Mouse (Mus musculus) liver, adult (tissue): ENCODE measurements around the gene Dbh.
A peak's percentile ranks its signal among the peaks of the same experiment; 100 is the strongest.

Source experiments
- GATA4 ChIP-seq: IDR thresholded peaks from 2 replicates; pipeline ENCODE4 v1.6.1; 2014; ENCODE audit warnings: mild to moderate bottlenecking, low read length; ENCODE audit not compliant: insufficient replicate concordance

Gene Dbh

DNA sequence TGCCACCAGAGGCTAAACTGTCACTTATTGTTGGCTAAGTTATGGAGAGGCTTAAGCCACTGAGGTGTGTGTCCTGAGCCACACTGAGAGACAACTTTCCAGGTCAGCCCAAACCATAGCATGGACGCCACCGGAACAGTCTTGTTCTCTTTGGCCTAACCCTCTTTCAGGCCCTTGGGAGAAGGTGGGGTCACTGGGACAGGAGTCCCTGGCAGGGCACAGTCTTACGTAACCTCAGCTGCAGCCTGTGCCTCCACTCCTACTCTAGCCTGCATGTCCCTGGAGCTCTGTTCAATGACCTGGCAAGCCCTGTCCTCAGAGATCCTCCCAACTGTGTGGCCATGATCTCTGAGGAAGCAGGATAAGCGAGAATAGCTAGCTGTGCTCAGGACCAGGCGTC lies 42.1 kb downstream of the Dbh start:
- no peak for TF ChIP-seq GATA4

DNA sequence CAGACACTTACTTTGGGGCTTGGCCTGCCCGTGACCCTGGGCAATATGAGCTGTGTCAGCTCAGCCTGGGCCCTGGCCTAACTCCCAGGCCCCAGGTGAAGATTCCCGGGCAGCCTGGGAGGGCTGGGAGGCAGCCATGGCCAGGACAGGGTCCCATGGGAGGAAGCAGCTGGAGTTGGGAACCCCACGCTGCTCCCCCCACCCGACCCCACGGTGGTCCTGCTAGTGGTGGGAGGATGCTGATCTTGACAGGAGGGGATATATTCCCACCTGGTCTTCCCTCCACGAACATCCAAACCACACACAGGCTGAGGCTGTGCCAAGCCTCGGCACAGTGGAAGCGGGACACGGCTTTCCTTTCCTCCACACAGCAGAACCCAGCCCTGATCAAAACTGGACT lies 44.3 kb downstream of the Dbh start:
- TF ChIP-seq GATA4 = no peak

DNA sequence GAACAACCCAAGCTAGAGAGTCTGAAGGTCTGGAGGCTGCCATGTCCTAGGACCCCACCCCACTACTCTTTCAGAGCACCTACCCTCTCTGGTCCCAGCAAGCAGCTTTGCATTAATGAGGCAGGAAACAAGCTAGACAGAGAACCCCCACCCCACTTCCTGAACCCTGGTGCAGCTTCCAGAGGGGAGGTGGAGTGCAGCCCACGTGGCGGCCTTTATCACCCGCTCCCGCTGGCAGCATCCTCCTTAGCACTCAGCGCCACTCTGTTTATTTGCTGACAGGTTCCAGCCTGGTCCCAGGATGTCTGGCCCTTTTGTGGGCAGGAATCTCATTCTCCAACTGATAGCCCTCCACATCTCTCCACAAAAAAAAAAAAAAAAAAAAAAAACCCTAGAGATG lies 44.8 kb downstream of the Dbh start:
- TF ChIP-seq GATA4 = no peak; the same call in 1 of the 2 replicates

DNA sequence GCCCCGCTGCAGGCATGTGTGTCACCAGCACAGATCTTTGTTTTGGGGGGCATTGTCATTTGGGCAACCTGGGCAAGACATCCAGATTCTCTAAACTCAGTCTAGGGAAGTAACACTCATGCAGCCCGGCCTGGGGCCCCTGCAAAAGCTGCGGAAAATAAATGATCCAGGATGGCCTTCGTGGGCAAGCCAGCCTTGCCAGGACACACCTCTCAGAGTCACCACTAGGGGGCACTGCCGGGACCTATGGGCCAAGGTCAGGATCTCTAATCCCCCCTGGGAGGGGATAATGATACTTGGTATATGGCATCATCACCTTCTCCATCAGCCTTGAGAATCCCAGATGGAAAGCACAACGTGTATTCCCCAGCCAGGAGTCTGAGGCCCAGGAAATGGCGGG lies 45.2 kb downstream of the Dbh start:
- TF ChIP-seq GATA4 = no peak

DNA sequence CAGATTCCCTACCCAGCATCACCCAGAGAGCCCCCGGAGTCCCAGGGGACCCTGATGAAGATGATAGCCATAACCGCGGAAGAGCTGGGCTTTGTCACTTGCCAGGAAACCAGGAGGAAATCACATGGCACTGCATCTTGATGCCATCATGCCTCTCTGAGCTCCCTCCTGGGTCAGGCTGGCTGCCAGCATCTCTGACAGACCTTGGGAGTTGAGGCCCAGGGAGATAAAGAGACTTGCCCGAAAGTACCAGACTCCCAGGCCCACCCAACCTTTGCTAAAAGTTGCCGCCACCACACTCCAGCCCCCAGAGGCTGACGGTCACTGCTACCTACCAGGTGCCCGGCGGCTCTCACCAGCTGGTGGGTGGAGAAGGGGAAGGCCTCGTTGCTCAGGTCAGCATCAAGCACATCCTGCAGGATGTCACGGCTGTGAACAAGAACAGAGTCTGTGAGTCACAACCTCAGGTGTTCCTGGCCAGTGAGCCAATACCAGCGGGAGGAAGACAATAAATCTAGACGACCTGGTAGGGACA lies 45.7 kb downstream of the Dbh start:
- no peak for TF ChIP-seq GATA4

DNA sequence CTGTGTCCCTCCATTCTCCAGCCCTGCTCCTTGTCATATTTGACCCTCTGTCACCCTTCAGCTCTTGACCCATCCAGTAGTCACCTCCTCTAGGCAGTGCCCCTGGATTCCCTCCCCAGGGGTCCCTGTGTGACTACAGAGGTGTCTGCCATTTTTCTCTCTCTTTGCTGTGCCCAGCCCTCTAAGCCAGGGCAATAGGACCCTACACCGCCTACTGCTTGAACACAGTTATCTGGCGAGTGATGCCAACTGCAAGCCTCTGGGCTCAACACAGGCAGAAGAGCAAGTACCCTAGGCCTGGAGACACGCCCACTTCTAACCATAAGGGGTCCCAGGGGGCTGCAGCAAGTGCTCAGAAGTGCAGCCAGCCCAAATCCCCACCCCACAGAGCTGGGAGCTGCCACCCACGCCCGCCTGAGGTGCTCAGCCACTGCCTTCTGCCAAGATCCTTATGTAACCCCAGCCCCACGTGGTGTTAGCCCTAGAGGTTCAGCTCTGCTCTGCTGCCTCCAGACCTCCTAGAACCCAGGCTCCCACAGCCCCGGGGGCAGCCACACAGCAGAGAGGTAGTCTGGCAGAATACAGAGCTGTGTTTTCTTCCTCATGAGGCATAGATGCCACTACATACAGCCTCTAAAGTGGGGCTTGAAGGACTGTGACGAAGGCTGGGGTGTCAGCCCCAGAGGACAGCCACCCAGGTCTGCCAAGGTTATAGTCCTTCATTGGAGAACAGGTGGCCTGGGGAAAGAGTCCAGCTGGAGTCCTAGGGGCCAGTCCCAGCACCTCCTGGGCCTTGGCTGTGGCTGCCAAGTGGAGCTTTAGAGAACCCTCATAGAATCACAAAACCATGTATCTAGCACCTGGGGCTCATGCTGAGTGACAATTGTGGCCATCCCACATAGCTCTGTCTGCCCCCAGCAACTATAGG lies 47.2 kb downstream of the Dbh start:
- TF ChIP-seq GATA4 = no peak

DNA sequence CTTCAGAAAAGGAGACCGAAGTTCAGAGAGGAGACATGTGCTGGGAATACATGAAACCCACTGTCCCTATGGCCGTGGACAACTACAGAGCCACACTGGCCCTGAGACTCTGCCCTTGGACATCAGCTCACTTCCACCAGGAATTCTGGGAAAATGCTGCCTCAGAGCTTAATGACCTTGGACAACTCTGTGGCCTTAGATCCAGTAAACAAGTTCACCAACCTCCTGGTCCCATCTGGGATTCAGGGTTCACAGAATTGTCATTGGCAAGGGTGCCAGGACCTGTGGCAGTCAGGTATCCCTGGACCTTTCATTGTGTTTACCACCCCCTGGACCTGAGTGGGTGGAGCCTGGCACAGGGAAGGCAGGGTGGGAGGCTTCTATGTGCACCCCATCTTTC lies 50.5 kb downstream of the Dbh start:
- no peak for TF ChIP-seq GATA4

DNA sequence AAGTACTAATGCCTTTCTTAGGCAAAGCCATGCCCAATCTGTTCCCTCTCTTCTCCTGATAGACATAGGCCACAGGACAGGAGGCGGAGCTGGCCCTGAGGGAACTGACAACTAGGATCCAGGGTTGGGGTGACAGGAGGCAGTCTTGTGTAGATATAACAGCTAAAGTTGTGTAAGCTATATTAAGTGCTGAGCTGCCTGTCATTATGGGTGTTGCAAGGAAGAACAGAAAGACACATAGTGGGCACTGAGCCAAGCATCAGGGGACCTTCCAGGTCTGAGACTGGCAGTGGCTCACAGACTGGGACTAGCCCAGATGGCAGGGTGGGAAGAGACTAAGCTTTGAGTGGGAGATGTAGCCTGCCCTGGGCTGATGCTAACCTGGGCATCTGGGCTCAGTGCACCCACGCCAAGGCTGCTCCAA lies 53.1 kb downstream of the Dbh start:
- no peak for TF ChIP-seq GATA4

DNA sequence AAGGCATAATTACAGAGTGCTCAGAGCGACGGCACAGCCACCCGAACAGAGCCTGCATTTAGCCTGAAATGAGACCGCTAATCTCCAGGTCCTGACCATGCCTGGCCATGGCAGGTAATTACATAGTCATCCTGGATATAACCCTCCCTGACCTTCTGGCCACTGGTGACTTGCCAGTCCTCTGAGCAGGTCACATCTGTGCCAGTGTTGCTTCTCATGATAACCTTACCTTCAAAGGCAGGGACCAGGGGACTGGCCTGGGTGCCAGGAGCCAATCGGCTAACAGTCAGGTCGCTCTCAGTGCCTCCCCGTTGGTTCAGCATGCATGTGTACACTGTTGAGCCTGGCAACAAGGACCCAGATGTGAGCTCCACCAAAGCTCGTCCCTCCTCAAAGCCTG lies 53.5 kb downstream of the Dbh start:
- TF ChIP-seq GATA4 = peak; percentile 56; the same call in 1 of the 2 replicates

DNA sequence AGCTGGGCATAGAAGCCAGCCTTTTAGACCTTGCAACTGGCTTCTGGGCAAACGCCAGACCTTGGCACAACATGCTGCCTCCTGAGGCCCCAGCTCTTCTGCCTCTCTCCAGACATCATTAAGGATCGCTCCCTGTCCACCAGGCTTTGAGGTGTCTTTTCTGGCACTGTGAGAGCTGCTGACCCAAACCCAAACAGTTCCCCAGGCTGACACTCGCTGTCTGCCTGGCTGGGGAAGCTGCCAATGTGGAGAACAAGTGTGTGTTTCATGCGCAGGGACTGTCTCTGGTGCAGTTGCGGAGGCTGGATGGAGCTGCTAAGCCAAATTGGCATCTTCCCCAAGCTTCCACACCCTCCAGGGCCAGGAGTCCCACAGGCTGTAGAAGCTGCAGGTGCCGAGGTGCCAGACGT lies 58.0 kb downstream of the Dbh start:
- TF ChIP-seq GATA4 = no peak

DNA sequence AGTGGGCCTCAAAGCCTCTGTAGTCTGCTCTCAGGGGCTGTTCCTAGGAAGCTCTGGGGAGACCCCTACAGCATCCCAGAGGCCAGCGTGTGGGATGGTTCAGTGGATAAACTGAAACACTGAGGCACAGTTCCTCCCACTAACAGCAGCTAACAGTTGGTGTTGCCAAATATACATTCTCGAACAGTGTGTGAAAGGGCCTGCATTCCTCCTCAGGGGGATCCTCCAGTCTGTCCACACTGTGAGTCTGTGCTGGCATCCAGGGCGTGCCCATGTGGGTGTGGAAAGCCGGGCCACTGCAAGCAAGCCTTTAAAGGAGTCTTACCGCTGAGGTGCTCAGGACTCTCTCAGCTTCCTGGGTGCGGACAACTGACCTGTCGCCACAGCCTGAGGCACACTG lies 61.5 kb downstream of the Dbh start:
- no peak for TF ChIP-seq GATA4

DNA sequence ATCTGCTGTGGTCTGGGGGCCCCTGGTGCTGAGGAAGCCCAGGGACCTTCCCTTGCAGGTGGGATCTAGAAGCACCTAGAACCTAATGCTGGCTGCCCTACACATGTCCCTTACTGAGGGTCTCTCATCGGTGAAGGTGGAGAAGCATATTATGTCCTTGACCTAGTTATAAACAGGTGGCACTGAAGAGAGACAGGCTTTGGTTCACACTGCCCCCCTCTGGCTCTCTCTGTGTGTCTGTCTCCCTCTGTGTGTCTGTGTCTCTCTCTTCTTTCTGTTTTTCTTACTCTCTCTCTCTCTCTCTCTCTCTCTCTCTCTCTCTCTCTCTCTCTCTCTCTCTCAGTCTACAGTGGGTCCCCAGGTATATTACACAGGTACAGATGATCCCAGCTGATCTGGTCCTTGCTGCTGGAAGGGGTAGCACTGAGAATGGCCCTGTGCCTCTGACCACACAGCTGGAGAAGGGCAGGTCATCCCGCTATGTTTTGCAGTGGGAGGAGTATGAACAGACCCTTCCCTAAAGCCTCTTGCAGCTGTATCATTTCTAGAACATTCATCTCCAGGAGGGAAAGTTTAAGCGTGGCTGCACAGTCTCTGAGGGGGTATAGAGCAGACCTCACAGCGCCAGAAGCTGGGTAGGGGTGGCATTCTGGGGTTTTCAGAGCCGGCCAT lies 63.9 kb downstream of the Dbh start:
- no peak for TF ChIP-seq GATA4

DNA sequence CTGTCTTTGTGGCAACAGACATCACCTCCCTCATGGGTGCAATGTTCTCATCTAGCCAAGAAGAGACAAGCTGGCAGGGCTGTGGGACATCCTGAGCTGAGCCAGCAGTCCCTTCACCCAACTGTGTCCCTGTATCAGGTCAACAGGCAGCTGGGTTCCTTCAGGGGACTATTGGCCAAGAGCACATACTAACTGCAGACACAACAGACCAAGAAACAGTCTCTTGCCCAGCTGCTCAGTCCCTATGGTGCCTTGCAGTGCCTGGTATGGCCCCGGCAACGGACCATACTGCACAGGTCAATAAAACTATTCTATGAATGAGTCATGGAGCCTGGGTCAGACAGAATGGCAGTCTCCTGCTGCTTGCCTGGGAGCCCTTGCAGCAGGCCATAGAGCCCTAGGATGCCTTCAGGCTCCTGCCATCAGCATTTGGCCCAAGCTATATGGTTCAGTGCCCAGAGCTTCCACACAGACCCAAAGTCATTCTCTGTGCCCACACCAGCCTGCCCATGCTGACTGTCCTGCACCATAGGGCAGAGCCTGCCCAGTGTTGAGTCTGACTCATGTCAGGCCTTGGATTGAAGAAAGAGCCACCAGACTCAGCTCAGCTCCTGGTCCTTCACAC lies 64.6 kb downstream of the Dbh start:
- no peak for TF ChIP-seq GATA4

DNA sequence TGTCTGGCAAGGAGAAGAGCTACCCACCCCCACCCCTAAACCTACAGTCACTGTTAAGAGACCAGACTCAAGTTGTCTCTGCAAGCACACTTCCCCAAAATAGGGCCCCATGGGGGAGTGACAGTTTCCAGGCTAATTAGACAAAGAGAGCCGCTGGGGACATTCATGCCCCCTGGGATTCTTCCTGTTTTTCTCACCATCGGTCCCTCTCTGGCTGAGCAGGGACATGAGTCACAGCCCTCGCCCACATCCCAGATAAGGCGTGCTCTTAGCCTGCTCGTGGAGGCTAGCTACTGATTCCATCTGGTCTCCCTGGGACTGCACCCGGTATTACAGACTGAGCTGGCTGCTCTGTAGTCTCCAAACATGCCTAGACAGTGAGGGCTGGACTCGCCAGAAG lies 67.3 kb downstream of the Dbh start:
- TF ChIP-seq GATA4 = peak; percentile 39; the same call in 1 of the 2 replicates
